Mouse (Mus musculus): ENCODE data around the gene Gucy2d.
A peak's percentile ranks its signal among the peaks of the same experiment; 100 is the strongest.

The Gucy2d gene

GRCm38 (mm10) chr7:98447585-98448308 lies 7.5 kb downstream of the Gucy2d start:
- no peak for DNase-seq (ENCODE audit: low spot score in 2 of 2)

- no peak for DNase-seq (ENCODE audit: low spot score in 2 of 2)
Measured at GRCm38 (mm10) chr7:98448309-98448630, 8.1 kb downstream of the Gucy2d start.

GRCm38 (mm10) chr7:98449696-98450095 lies 9.5 kb downstream of the Gucy2d start:
- no peak for DNase-seq (ENCODE audit: low spot score in 2 of 2)

- no peak for DNase-seq (ENCODE audit: low spot score in 2 of 2)
Measured at GRCm38 (mm10) chr7:98454397-98455120, 14.3 kb downstream of the Gucy2d start.

GRCm38 (mm10) chr7:98460319-98460718 lies 20.1 kb downstream of the Gucy2d start:
- DNase-seq (ENCODE audit: low spot score in 2 of 2), result no peak

GRCm38 (mm10) chr7:98469089-98469488 lies 28.9 kb downstream of the Gucy2d start:
- DNase-seq (ENCODE audit: low spot score in 2 of 2), result no peak

- DNase-seq (ENCODE audit: low spot score in 2 of 2), result no peak
Measured at GRCm38 (mm10) chr7:98472529-98472928, 32.3 kb downstream of the Gucy2d start.

GRCm38 (mm10) chr7:98474558-98474957 lies 34.3 kb downstream of the Gucy2d start:
- no peak for DNase-seq (ENCODE audit: low spot score in 2 of 2)

GRCm38 (mm10) chr7:98477153-98477552 lies 36.9 kb downstream of the Gucy2d start:
- no peak for DNase-seq (ENCODE audit: low spot score in 2 of 2)

- no peak for DNase-seq (ENCODE audit: low spot score in 2 of 2)
Measured at GRCm38 (mm10) chr7:98480481-98480880, 40.3 kb downstream of the Gucy2d start.

- DNase-seq (ENCODE audit: low spot score in 2 of 2), result peak; percentile 78 to 81
Measured at GRCm38 (mm10) chr7:98481066-98481734, 41.0 kb downstream of the Gucy2d start.

- no peak for DNase-seq (ENCODE audit: low spot score in 2 of 2)
Measured at GRCm38 (mm10) chr7:98481861-98482260, 41.6 kb downstream of the Gucy2d start.

GRCm38 (mm10) chr7:98482551-98483267 lies 42.5 kb downstream of the Gucy2d start:
- DNase-seq (ENCODE audit: low spot score in 2 of 2), result no peak

GRCm38 (mm10) chr7:98483268-98483607 lies 43.0 kb downstream of the Gucy2d start:
- no peak for DNase-seq (ENCODE audit: low spot score in 2 of 2)

- no peak for DNase-seq (ENCODE audit: low spot score in 2 of 2)
Measured at GRCm38 (mm10) chr7:98484878-98485277, 44.7 kb downstream of the Gucy2d start.

GRCm38 (mm10) chr7:98485508-98485907 lies 45.3 kb downstream of the Gucy2d start:
- peak in 1 of 2 experiments; percentile 45 for DNase-seq (ENCODE audit: low spot score in 2 of 2)

- no peak for DNase-seq (ENCODE audit: low spot score in 2 of 2)
Measured at GRCm38 (mm10) chr7:98486471-98486917, 46.3 kb downstream of the Gucy2d start.

- no peak for DNase-seq (ENCODE audit: low spot score in 2 of 2)
Measured at GRCm38 (mm10) chr7:98487202-98487980, 47.2 kb downstream of the Gucy2d start.

GRCm38 (mm10) chr7:98488398-98489130 lies 48.3 kb downstream of the Gucy2d start:
- no peak for DNase-seq (ENCODE audit: low spot score in 2 of 2)

GRCm38 (mm10) chr7:98489131-98489530 lies 48.9 kb downstream of the Gucy2d start, which contains the start of gene Lrrc32:
Gene Lrrc32, plus strand, starts transcription at chr7:98489283.
- DNase-seq (ENCODE audit: low spot score in 2 of 2), result no peak

All from frontal cortex, postnatal 36 days (tissue).